Mouse (Mus musculus) CD4-positive helper T cell, adult 2 months (primary cell): Measurements from ENCODE around the gene Adgrf3.

Source experiments
- DNase-seq: peaks from one replicate; pipeline ENCODE4 v3.0.0-alpha.2; 2012; ENCODE audit warnings: low read depth, missing footprints, low spot score

Gene Adgrf3

DNA sequence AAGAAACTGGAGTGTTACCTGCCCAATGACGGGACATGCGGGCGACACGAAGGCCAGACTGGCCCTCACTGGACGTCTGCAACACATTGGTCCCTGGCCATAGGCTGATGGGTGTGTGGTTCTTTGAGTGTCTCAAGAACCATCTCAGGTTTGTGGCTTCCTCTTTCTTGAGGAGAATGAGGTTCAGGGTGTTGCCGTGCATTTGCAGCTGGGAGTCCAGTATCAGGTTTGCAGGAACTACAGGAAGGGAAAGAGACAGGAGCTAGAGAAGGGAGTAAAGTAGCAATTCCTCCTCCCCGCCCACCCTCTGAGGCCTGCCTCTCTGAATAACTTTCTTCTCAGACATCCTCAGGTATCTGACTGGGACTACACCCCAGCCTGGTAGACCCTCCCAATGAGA, 3.3 kb downstream of the Adgrf3 start:
- DNase-seq = no peak

DNA sequence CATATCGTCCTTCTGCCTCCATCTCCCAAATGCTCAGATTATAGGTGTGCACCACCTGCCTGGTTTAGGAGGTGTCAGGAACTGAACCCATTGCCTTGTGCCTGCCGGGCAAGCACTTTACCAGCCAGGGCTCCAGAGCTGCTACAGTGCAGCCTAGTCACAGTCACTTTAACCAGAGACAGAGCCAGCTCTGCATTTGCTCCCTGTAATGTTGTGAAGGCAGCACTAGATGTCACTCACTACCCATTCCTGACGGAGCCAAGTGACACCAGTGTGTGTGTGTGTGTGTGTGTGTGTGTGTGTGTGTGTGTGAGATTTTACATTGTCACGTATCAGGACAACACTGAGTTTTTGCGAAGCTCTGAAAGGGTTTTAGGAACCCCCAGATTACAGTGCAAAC, 4.0 kb downstream of the Adgrf3 start:
- DNase-seq = peak; percentile 17

DNA sequence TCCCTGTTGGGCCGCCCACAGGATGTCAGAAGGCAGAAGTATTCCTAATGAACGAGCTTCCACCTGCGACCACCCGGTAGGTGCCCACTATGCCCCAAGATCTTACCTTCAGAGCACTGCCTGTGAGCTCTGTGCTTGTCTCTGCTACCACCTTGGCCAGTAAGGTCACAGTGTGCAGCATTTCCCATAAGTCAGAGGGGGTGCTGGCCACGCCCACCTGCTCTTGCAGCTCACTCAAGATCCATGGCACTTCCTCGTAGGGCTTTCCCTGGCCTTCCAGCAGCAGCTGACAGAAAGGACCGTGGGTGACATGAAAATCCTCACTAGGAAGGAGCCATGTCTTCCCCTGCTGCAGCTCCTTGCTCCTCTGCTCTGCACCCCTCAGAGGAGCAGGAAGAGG, 7.3 kb downstream of the Adgrf3 start:
- no peak for DNase-seq

DNA sequence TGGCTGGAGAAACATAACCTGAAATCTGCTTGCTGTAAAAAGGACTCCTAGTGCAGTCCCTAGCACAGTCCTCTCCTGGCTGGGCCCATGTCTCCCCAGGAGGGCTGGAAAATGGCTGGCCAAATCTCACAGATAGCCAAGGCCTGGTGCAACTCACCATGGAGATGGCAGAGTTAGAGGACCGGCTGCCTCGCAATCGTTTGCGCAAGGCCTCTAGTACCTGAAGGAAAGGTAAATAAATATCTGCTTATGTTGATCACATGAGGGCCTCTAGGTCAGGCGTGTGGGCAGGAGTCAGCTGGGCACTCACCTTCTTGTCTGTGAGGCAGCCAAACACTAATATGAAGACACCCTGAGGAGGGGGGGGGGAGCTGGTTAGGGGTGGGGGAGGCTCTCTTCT, 10.2 kb downstream of the Adgrf3 start:
- no peak for DNase-seq

DNA sequence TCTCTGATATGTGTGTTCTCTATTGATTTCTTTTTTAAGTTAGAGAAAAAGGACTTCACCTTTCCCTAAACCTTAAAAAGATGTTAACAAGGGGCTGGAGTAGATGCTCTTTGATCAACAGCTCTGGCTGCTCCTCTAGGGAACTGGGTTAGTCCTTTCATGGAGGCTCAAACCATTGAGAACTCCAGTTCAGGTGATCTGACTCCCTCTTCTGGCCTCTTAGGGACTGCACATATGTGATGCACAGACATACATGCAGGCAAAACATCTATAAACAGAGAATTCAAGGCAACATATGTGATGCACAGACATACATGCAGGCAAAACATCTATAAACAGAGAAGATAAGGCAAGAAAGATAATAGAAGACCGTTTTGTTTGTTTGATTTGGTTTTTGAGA, 13.1 kb downstream of the Adgrf3 start:
- DNase-seq = no peak

DNA sequence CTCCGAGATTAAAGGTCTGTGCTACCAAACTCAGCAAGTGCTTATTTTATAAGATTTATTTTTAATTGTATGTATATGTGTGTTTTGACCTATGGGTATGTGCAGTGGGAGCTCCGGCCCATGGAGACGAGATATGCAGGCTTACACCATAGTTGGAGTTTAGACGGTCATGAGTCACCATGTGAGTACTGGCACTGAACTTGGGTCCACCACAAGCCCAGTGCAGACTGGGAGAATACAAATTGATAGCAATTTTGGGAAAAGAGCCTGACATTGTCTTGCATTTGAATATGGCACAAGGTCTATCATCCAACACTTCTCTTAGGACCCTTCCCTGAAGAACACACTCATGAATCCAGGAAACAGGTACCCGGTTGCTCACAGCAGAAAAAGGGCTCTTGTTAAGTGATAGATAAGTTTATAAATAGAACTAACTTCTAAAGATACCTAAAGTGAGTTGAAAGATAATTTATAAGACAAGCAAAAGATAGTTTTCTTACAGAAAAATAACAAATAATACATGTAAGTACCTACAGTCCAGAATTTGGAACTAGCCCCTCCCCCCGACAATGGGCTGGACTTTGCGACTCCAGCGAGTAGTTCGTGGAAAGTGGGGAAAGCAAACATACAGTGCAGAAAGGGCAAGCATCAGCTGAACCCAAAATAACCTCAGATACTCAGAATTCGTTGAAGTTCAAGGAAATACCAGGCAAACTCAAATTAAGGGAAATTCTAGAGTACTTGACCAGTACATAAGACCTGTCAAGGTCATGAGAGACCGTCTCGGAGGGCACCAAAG, 17.6 kb downstream of the Adgrf3 start:
- DNase-seq = no peak

DNA sequence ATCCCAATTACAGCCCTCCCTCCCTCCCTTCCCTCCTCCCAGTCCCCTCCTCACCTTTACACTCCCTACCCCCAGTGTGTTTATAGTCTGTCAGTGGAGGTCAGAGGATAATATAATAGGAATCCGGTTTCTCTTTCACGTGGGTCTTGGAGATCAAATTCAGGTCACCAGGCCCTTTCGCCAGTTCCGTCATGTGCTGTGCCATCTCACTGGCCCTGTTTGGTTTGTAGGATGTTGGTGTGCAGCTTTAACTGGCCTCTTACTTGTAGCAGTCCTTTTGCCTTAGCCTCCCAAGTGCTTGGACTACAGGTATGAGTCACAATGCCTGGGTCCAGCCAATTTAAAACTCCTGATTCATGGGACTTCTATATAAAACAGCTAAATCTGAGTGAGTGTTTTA, 29.7 kb downstream of the Adgrf3 start:
- no peak for DNase-seq

DNA sequence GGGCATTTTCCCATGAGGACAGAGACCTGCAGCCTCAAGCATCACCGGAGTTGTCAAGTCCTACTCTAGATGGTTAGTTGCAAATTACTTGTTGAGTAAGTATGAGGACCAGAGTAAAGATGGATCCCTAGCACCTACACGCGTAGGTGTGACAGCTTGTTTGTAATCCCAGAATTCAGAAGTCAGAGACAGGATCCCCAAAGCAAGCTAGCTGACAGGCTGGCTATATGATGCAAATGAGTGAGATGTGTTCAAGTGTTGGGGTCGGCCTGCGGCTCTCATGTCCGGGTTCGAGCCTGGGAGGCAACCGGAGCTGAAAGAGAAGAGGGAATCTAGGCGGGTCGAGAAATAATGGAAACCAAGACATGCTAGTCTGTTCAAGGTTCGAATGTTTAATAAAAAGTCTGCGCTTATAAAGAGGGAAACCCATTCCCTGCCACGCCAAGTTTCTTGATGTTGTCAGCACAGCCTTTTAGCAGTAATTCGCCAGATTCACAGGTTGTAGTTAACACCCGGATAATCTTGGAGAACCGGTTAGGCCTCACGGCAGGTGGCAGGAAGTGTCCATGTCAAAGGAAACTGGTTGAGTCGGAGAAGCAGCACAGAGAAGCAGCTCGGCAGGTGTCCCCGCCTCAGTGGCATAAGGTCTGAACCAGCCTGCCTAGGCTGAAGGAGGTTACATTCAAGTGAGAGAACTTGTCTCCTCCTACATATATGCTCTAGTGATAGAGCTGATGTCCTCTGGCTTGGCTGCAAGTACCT, 32.4 kb downstream of the Adgrf3 start:
- no peak for DNase-seq

DNA sequence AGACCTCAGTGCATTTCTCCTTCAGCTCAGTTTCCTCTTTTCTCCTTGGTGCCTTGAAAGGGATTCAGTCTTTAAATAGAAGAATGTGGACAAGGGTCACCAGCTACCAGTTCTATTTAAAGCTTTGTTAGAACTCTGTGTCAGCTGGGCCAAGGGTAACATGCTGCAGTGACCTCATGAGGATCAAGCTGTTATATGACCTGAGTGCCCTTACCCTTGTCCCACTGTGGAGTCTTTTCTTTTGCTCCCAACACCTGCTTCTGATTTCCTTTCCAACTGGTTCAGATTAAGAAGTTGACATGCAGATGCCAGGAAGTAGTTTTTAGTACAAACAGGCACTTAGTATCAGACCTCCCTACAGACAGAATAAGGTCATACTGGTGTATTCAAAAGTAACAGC, 33.4 kb downstream of the Adgrf3 start:
- DNase-seq = no peak

DNA sequence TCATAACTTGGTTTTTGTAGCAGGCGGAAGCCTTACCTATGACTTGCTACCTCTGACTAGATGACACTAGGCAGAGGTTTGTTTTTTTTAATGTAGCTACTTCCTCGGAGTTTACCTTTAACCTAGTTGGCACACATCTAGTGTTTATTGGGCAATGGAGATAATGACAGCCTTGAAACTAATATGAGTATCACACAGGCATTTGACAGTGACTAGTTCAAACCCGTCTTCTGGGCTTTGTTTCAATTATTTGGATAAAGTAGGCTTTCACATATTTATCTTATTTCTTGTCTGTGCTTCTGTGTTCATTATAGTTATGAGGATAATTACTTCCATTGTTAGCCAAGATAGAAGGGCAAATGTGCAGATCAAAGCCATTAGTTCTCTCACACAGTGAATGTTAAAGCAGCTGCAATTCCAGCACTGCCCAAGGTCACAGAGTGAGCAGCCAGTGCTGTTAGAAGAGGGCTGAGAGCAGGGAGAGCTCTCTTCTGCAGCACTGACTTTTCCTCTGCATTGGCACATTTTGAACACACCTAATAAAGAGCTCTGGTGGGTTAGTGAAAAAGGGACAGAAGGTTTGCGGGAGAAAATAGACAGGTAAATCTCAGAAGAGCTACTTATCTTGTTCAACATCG, 35.1 kb downstream of the Adgrf3 start:
- no peak for DNase-seq

DNA sequence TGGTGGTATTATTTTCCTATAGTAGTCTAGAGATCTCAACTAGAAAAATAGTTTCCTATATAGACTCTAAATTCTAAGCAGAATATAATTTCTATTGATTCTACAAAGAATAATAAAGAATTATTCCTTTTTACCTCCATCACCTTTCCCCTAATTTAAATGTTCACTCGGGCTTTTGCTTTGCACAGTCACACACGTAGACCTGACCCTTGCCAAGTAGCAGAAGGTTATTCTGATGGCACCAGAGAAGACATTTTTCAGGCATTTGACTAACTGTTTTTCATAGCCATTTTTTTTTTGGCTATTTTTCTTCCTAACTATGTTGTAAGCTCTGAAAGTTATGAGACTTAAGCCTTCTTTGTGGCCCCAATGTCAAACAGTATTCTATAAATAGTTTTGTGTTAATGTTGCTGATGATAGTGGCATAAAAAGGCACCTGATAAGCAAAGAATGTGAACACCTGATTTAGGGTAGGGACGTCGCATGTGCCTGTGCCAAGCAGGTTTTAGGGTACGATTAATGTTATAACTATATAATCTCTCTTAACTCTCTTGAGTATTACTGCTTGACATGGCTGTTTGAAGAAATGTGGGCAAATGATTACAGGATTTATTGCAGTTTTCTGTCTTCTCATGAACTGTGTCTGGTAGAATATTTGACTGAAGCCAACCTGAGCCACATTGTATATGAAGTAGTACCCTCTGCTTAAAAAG, 40.1 kb downstream of the Adgrf3 start:
- DNase-seq = no peak

DNA sequence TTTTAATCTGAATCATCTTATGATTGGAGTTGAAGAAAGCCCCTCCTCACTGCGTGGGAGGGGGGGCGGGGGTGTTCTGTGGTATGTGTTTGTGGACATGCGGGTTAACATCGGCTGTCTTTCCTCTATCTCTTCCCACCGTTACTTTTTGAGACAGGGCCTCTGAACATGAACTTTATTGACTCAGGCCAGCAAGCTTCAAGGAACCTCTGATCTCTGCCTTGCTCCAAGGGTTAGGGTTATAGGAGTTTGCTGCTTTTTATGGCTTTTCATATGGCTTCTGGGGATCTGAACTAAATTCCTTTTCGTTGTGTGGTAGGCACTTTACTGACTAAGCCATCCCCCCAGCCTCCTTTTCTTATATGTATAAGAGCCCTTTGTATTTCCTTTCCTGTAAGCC, 43.2 kb downstream of the Adgrf3 start:
- DNase-seq = peak; percentile 7

DNA sequence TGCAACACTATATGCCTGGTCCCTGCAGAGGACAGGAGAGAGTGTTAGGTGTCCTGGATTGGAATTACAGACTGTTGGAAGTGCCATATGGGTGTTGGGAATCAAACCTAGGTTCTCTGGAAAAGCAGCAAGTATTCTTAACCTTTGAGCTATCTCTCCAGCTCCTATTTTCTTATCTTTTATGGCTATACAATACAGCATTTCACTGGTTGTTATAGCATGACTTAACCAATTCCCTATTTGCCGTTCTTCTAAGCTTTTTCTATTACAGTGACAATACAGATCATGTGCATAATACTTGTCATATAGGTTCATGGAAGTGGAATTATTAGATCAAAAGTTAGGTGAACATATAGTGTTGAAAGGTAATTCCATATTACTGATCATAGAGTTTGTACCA, 43.7 kb downstream of the Adgrf3 start:
- DNase-seq = no peak

DNA sequence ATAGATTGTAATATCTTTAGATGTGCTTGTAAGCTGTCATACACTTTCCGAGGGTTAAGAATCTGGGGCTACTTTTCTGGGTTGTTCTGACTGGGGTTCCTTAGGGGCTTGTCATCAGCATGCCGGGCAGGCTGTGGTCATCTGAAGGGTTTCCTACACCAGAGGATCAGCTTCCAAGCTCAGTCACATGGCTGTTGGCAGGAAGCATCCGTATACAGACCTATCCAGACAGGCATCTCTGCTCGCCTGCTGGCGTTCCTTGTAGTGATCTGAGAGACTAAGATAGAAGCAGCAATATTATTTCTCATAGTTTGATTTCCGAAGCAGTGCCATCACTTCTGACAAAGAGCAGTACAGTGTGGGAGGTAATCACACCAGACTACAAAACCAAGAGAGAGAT, 45.9 kb downstream of the Adgrf3 start:
- no peak for DNase-seq

DNA sequence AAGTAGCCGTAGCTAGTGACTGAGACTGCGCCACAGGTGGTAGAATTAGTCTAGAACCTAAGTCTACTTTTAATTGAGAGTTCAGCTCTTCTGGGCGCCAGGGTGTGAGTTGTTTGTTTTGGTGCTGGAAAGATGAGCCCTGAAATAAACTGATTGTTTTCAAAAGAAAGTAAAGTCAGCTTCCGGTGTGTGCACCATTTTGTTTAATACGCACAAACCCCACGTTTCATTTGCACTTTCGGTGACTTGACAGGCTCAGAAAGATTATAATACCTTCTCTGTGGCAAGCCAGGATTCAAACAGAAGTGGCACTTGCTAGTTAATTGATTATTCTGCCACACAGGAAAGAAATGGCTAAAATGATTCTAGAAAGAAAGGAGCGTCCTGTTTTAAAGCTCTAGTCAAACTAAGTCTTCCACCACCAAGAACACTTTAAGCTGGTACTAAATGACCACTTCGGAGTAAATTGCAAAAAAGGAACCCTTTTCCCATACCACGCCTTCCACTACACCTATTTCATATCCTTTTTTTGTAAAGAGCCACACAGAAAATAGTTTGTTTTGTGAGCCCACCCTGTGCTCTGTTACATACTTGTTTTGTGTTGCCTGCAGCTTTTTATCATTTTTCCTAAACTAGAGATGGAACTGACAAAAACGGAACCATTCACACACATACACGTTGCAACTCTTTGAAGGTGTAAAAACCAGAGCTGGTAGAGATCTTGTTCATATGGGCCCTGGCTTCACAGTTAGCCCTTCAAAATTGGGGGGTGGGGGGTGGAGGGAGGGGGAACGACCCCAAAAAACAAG, 49.5 kb downstream of the Adgrf3 start:
- DNase-seq = peak; percentile 62

DNA sequence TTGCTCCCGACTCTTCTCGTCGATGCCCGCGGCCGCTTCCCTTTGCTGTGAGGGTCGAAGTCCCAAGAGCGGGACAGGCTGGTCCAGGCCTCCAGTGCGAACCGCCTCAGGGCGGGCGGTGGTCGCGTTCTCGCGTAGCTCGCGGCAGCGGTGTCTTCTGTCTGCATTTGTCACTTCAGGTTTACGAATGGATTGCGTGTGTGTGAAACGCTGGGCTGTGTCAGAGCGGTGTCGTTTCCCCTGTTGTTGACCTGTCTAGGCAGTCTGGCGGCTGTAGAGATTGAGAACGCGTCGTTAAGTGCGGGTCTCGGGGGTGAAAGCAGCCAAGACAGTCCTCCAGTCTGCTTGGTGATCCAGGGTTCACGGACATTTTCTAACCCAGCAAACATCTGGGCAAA, 50.1 kb downstream of the Adgrf3 start:
- no peak for DNase-seq

DNA sequence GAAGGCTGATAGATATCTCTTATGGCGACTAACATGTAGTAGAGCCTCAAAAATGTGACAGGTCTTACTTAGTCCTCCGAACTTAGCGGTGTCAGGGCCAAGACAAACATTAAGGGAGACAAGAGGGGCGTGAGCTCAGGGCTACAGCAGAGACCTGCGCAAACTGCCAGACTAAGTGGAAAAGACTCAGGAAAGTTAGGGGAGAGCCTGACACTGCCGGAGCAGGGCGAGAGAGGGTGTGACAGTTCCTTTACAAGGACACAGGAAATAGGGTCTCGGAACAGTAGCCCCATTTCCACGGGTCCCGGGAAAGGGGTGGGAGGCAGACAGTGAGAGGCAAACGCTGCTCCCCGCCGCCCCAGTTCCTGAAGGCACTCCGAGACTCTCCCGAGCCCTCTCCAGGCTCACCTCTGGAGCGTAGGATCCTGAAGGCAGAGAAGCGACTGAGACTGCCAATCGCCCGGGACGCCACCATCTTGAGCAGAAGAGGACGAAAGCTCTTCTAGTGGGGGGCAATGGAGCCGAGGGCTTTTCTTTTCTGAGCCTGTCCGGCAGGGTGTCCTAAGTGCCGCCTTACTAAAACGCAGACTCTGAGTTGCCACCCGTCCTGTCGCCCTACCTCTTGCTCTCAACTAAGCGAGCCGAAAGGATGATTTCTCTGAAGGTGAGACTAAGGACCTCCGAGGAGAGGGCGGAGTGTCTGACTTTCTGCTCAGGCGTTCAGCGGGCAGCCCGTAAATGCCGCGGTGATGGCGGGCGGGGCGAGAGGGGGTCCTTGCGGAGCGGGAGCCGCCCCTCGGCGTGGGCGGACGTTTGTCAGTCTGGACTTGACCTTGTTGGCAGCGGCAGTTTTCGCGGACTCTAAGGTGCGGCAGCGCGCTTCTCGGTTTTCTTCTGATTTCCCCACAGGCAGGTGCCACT, 50.8 kb downstream of the Adgrf3 start, which contains the start of the genes Hadha and Hadhb:
Gene Hadha (minus strand): TSS at position 689 of the 921 bp plus-strand sequence.
Gene Hadhb (plus strand): TSS at position 775 of the 921 bp plus-strand sequence.
- DNase-seq = peak; percentile 93

DNA sequence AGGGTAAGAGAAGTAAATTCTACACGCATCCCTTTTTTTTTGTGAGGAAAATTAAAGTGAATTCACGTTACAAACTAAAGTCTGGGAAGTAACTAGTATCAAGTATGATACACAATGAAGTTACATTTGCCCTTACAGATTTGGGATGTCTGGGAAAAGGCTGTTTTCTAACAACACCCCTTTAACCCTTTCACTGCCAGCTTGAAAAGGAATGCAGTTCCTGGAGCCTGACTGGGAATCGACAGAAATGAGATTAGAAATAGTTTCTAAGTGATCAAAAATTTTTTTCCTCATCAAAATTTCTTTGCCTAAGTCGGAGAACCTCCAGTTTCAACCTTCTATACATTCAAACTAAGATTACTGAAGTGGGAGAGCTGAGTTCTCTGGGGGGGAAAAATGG, 51.5 kb downstream of the Adgrf3 start:
- no peak for DNase-seq

DNA sequence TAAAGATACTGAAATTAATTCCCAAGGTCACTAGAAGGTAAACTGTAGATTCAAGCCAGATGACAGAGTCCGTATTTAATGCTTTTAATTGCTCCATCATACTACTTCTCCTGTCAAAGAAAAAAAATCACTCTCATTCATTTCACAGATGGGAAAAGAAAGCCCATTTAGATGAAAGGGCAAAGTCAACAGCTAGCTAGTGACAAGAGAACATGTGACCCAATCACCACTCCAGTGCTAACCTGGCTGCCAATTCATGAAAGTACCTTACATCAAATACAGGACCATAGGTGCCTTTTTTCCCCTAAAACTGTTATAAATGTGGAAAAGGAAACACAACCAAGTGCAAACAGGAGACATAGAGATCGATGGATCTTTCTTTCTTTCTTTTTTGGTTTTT, 52.3 kb downstream of the Adgrf3 start:
- no peak for DNase-seq

DNA sequence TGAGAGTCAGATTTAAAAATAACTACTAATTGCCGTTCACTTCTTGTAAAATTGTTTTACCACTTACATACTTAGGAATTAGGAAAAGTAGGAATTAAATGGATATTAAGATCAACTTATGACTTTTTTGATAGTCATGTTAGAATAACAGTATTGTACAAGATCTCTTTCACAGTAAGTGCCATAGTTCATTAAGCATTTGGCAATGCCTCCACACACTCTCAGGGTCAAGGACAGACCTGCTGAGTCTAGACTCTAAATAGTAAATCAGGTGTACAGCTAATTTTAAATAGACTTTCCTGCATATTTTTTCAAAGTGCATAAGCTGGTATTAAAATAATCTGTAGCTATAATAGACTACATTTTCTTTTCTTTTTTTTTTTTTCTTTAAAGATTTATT, 53.1 kb downstream of the Adgrf3 start:
- no peak for DNase-seq
